Mouse (Mus musculus): ENCODE data around the gene Slc1a5. TPM values are rescaled to one million over a fixed set of nuclear protein-coding genes. Genes with fewer than 3 reads are reported as not detected.
A peak's percentile ranks its signal among the peaks of the same experiment; 100 is the strongest.

The Slc1a5 gene
- polyA plus RNA-seq, 1 experiment from 2014 or later = 7.0 TPM

DNA sequence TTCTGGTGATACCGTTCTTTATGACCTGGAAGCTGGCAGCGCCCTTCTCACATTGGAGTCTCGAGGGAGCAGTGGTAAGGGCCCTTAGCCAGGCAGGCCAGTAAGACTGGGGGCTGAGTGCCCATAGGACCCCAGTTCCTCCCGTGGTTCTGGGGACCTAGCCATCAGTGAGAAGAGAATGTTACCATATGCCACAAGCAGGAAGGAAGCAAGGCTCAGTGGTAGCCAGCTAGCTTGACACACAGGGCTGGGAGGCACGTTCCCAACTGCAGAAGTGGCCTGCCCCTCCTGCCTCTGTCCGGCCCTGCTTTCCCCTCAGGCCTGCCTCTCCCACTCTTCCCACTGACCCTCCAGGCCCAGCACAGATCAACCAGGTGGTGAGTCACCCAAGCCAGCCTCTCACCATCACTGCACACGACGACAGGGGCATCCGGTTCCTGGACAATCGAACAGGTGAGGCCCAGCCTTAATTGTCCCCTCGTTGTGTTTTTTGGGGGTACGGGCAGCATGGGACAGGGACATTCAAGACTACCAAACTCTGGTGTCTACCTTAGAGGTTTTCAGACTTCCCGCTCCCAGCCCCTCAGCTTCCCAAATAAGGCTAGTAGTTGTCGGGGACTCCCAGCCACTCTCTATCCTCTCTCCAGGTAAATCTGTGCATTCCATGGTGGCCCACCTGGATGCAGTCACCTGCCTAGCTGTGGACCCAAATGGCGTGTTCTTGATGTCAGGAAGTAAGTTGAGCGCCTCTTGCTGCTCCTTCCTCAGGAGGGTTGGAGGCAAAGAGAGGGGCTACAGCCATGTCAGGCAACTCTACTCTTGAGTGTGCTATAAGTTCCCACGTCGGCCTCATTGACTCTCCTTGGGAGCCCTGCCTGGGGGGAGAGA is 57.0 kb downstream of the Slc1a5 start:
- Histone ChIP-seq H3K27ac (ENCODE audit: low read depth, low read length) (no peak overlapping the region), H3K9ac (ENCODE audit: low read length) (no peak overlapping the region), H3K4me2 (ENCODE audit: low read length) (no peak overlapping the region), H3K27me3 (replicated peaks; ENCODE audit: control insufficient read depth, insufficient read depth, low read length) (no peaks in the 10 kb centered on the region), H3K36me3 (ENCODE audit: control insufficient read depth, insufficient read depth, low read length) (peaks cover 76% of the 10 kb centered on the region), H3K4me1 (ENCODE audit: control insufficient read depth, insufficient read depth, low read length) (0 out of 2 replicates have a peak, but pooled peaks cover 2% of the 10 kb centered on the region), H3K9me3 (replicated peaks; ENCODE audit: control insufficient read depth, low read length) (no peaks in the 10 kb centered on the region), H3K4me3 (ENCODE audit: low read depth, low read length) (no peak overlapping the region)
- 93% methylated on average over 18 of the region's 18 CpGs for WGBS
- ATAC-seq (no peak), DNase-seq (ENCODE audit: low spot score) (no peak)

DNA sequence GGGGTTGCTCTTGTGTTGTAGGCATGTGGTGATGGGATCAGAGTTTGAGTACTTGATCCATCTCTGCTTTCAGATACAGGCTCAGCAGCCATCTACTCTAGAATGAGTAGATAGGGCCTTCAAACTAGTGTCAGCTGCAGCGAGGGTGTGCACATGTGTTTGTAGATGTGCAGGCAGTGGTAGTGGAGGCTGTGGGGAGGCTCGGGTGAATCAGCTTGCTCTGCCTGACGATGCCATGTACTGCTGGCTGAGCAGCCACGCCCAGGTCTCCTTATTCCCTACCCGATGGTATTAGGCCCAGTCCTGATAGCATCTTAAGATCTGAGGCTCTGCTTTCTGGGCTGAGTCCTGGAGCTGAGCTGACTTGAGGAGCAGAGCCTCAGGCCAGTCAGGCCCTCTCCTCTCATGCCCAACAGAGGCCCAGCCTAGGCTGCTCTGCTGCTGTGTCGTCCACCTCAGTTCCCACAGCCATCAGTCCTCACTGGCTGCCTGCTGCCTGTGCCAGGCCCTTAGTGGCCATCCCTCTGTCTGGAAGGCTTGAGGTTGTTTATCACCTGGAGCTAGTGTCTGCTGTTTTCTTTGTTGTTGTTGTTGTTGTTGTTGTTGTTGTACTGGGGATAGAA is 57.8 kb downstream of the Slc1a5 start:
- no peak overlapping the region for H3K4me3 ChIP-seq (ENCODE audit: low read depth, low read length)
- 0 out of 2 replicates have a peak, but pooled peaks cover 5% of the 10 kb centered on the region for H3K4me1 ChIP-seq (ENCODE audit: control insufficient read depth, insufficient read depth, low read length)
- H3K9me3 ChIP-seq (replicated peaks; ENCODE audit: control insufficient read depth, low read length) = no peaks in the 10 kb centered on the region
- H3K36me3 ChIP-seq (ENCODE audit: control insufficient read depth, insufficient read depth, low read length) = peaks cover 69% of the 10 kb centered on the region
- WGBS = 84% methylated on average over 6 of the region's 6 CpGs
- no peak for ATAC-seq
- no peak overlapping the region for H3K9ac ChIP-seq (ENCODE audit: low read length)
- DNase-seq (ENCODE audit: low spot score) = no peak
- H3K27me3 ChIP-seq (replicated peaks; ENCODE audit: control insufficient read depth, insufficient read depth, low read length) = no peaks in the 10 kb centered on the region
- no peak overlapping the region for H3K4me2 ChIP-seq (ENCODE audit: low read length)
- H3K27ac ChIP-seq (ENCODE audit: low read depth, low read length) = no peak overlapping the region

DNA sequence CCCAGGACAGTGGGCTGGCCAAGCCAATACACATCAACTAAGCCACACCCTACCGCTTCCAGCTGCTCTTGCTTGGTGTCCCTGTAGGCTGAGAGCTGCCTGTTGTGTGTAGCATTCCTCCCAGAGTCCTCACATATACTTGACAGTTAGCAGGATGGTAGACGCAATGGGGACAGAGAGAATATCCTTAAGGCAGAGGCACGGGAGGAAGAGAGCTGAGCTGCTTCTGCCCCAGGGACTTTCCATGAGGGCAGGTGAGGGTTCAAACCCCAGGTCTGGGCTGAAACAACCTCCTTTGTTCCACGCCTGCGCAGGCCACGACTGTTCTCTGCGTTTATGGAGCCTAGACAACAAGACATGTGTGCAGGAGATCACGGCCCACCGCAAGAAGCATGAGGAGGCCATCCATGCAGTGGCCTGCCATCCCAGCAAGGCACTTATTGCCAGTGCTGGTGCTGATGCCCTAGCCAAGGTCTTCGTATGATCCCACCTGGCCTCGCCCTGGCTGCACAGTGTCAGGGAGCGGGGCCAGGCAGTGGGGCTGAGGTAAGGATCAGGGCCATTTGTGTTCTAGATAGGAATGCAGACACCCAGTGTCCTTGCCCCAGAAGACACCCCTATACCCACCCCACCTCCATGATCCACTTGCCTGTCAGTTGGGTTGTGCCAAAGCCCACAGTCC is 58.4 kb downstream of the Slc1a5 start:
- ATAC-seq = no peak
- Histone ChIP-seq H3K27ac (ENCODE audit: low read depth, low read length) (no peak overlapping the region), H3K4me2 (ENCODE audit: low read length) (no peak overlapping the region), H3K36me3 (ENCODE audit: control insufficient read depth, insufficient read depth, low read length) (peaks cover 62% of the 10 kb centered on the region), H3K4me1 (ENCODE audit: control insufficient read depth, insufficient read depth, low read length) (peaks cover 9% of the 10 kb centered on the region; the same call in 1 of the 2 replicates), H3K27me3 (replicated peaks; ENCODE audit: control insufficient read depth, insufficient read depth, low read length) (no peaks in the 10 kb centered on the region), H3K9me3 (replicated peaks; ENCODE audit: control insufficient read depth, low read length) (no peaks in the 10 kb centered on the region), H3K4me3 (ENCODE audit: low read depth, low read length) (no peak overlapping the region), H3K9ac (ENCODE audit: low read length) (no peak overlapping the region)
- DNase-seq (ENCODE audit: low spot score) = no peak
- WGBS = 96% methylated on average over 12 of the region's 12 CpGs

DNA sequence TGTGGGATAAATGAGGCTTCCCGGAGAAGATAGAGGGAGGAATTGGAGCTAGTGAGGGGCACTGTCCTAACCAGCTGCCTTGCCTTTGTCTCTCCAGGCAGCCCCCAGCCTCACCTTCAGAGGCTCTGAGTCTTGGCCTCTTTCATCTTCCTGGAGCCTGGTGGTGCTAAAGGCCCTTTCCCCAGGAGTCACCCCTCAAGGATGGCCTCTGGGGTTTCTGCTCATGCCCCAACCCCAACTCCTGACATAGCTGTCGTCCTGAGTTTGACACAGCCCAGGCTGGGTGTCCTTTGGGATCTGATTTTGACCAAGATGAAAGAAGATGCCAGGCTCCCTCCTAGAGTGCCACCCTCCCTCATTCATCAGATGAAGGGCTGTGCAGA is 59.0 kb downstream of the Slc1a5 start:
- no peaks in the 10 kb centered on the region for H3K27me3 ChIP-seq (replicated peaks; ENCODE audit: control insufficient read depth, insufficient read depth, low read length)
- no peak overlapping the region for H3K27ac ChIP-seq (ENCODE audit: low read depth, low read length)
- no peak overlapping the region for H3K9ac ChIP-seq (ENCODE audit: low read length)
- DNase-seq (ENCODE audit: low spot score) (no peak), ATAC-seq (no peak)
- H3K4me3 ChIP-seq (ENCODE audit: low read depth, low read length) = no peak overlapping the region
- H3K4me1 ChIP-seq (ENCODE audit: control insufficient read depth, insufficient read depth, low read length) = peaks cover 9% of the 10 kb centered on the region; the same call in 1 of the 2 replicates
- peaks cover 57% of the 10 kb centered on the region for H3K36me3 ChIP-seq (ENCODE audit: control insufficient read depth, insufficient read depth, low read length)
- 95% methylated on average over 2 of the region's 2 CpGs for WGBS
- no peaks in the 10 kb centered on the region for H3K9me3 ChIP-seq (replicated peaks; ENCODE audit: control insufficient read depth, low read length)
- H3K4me2 ChIP-seq (ENCODE audit: low read length) = no peak overlapping the region

DNA sequence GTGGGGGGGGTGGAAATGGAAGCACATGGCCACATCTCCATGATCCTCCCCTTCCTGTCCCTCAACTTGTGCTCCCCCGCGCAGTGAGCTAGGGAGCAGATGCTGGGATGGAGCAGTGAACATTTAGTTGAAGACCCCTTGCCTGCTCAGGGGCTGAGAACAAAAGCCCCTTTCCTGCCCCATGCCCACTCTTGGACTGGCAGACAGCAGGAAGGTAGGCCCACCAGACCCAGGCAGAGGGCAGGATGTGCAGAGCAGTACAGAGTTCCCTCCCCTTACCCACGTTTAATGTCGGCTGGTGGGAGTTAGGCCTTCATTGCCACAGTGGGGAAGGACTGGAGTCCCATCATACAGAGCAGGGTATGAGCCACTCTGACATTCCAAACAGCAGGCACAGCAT is 59.9 kb downstream of the Slc1a5 start:
- Histone ChIP-seq H3K27me3 (replicated peaks; ENCODE audit: control insufficient read depth, insufficient read depth, low read length) (no peaks in the 10 kb centered on the region), H3K9ac (ENCODE audit: low read length) (no peak overlapping the region), H3K27ac (ENCODE audit: low read depth, low read length) (no peak overlapping the region), H3K9me3 (replicated peaks; ENCODE audit: control insufficient read depth, low read length) (no peaks in the 10 kb centered on the region), H3K4me3 (ENCODE audit: low read depth, low read length) (no peak overlapping the region), H3K4me2 (ENCODE audit: low read length) (no peak overlapping the region), H3K4me1 (ENCODE audit: control insufficient read depth, insufficient read depth, low read length) (peaks cover 11% of the 10 kb centered on the region; the same call in 1 of the 2 replicates), H3K36me3 (ENCODE audit: control insufficient read depth, insufficient read depth, low read length) (peaks cover 49% of the 10 kb centered on the region)
- DNase-seq (ENCODE audit: low spot score) = no peak
- 88% methylated on average over 4 of the region's 4 CpGs for WGBS
- no peak for ATAC-seq

DNA sequence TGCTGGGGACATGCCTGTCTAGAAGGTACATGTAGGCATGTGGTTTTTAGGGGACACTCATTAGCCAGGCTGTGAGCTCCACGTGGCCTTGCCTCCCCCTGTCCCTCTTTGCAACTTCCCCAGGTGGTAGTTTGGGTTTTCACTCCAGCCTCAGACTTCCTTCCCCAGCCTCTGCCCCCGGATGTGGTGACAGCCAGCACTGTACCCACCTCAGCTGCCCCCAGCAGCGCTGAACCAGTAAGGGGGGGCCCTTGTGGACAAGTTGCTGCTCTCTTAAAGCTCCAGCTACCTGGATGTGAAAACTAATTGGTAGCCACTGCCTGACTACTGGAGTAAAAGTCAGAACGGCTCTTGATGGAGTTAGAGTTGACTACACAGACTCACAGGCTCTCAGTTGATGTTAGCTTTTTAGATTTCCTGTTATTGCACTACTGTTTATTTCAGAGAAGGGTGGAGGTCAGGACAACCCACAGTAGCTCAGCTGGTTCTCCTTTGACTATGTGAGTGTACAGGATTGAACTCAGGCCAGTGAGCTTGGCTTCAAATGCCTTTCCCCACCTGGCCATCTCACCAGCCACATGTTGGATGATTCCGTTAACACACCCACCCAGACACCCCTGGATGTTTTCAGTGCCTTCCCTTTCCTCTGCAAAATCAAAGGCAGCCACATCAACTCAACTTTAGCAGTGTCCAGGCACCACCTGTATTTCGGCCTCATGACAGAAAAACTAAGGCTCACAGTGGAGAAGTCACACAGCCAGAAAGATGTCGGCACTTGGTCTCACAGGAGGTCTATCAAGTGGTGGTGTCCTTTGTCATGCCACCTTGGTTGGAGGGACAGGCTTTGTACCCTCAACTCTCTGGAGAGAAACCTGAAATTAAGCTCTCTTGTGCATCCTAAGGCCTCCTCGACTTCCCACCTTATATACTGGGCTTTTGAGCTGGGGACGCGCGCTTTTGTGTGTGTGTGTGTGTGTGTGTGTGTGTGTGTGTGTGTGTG is 60.7 kb downstream of the Slc1a5 start:
- H3K4me3 ChIP-seq (ENCODE audit: low read depth, low read length) = peak overlapping the region; percentile 53
- no peaks in the 10 kb centered on the region for H3K27me3 ChIP-seq (replicated peaks; ENCODE audit: control insufficient read depth, insufficient read depth, low read length)
- H3K4me2 ChIP-seq (ENCODE audit: low read length) = peak overlapping the region; percentile 67
- peak overlapping the region; percentile 68 for H3K9ac ChIP-seq (ENCODE audit: low read length)
- peaks cover 11% of the 10 kb centered on the region; the same call in 1 of the 2 replicates for H3K4me1 ChIP-seq (ENCODE audit: control insufficient read depth, insufficient read depth, low read length)
- peaks cover 45% of the 10 kb centered on the region for H3K36me3 ChIP-seq (ENCODE audit: control insufficient read depth, insufficient read depth, low read length)
- DNase-seq (ENCODE audit: low spot score) (no peak), ATAC-seq (no peak; the same call in 1 of the 2 replicates)
- no peaks in the 10 kb centered on the region for H3K9me3 ChIP-seq (replicated peaks; ENCODE audit: control insufficient read depth, low read length)
- H3K27ac ChIP-seq (ENCODE audit: low read depth, low read length) = peak overlapping the region; percentile 44; the same call in 1 of the 2 replicates
- 52% methylated on average over 8 of the region's 11 CpGs for WGBS

DNA sequence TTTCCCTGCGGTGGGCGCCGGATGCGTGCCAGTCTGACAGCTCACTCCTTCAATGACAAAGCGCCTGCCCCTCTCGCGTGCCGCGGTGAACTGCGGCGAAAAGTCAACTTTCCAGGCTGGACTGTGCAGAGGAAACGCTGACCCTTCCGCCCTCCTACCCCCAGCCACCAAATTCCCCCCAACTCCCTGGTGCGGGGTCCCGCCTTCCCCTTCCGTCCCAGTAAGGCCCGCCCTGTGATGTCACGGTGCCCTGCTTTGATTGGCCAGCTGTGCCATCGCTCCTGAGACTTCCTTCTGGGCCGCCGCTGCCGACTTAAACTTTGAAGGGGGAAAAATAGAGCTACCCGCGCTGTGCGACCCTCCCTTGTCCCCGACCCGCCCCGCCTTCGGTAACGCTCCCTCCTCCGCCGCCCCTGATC is 61.5 kb downstream of the Slc1a5 start, which contains the start of gene Prkd2:
TSS of gene Prkd2 (plus strand) at position 258 of the 419 bp plus-strand sequence.
- WGBS = under 1% methylated on average over 32 of the region's 32 CpGs
- Histone ChIP-seq H3K4me1 (ENCODE audit: control insufficient read depth, insufficient read depth, low read length) (peaks cover 11% of the 10 kb centered on the region; the same call in 1 of the 2 replicates), H3K9ac (ENCODE audit: low read length) (peak within 1 kb of the TSS; percentile 68), H3K4me2 (ENCODE audit: low read length) (peak within 1 kb of the TSS; percentile 67), H3K27ac (ENCODE audit: low read depth, low read length) (peak within 1 kb of the TSS; percentile 44; the same call in 1 of the 2 replicates), H3K27me3 (replicated peaks; ENCODE audit: control insufficient read depth, insufficient read depth, low read length) (no peaks in the 10 kb centered on the region), H3K36me3 (ENCODE audit: control insufficient read depth, insufficient read depth, low read length) (peaks cover 37% of the 10 kb centered on the region), H3K9me3 (replicated peaks; ENCODE audit: control insufficient read depth, low read length) (no peaks in the 10 kb centered on the region), H3K4me3 (ENCODE audit: low read depth, low read length) (peak within 1 kb of the TSS; percentile 53)
- peak; percentile 93 for ATAC-seq
- DNase-seq (ENCODE audit: low spot score) = peak; percentile 93

Measured in forebrain, embryonic 14.5 days (tissue).